17 mouse cellular contexts compared by ENCODE assay signal in genomic region chr13:58968168-58968567, GRCm38 (mm10).
A peak's percentile ranks its signal among the peaks of the same experiment; 100 is the strongest.
DNase-seq lines count a peak whose midpoint lies in the region; ATAC-seq lines count a peak whose summit lies in the region.
"Had no signal": no experiment of that assay in that cellular context is flagged by ENCODE, and none has a peak within 500 bp of the region (broad histone marks: within the 10 kb centered on the region; RNA-seq: fewer than 3 reads in every experiment).

No protein-coding gene starts in this region.

- H3K36me3 ChIP-seq in heart, embryonic 15.5 days, result no peaks in the 10 kb centered on the region
- H3K36me3 ChIP-seq in heart, embryonic 11.5 days (ENCODE audit: control insufficient read depth, insufficient read depth, low read length), result no peaks in the 10 kb centered on the region
- H3K36me3 ChIP-seq: embryonic facial prominence, embryonic 13.5 days; hindbrain, embryonic 10.5 days; neural tube, embryonic 13.5 days had no signal

- no peak overlapping the region for H3K4me2 ChIP-seq in heart, embryonic 15.5 days
- no peak overlapping the region for H3K4me2 ChIP-seq in heart, embryonic 11.5 days
- H3K4me2 ChIP-seq: embryonic facial prominence, embryonic 13.5 days; neural tube, embryonic 13.5 days had no signal

- ATAC-seq in heart, embryonic 15.5 days (replicated peaks; ENCODE audit: insufficient number of reproducible peaks, insufficient read depth, low FRiP score, low read depth), result 0 out of 2 replicates have a peak, but pooled peaks have one; percentile 47
- no peak for ATAC-seq in heart, embryonic 11.5 days (replicated peaks; ENCODE audit: insufficient number of reproducible peaks, low FRiP score, low TSS enrichment)
- ATAC-seq: intestine, postnatal 0 days had no signal

- no peaks in the 10 kb centered on the region for H3K9me3 ChIP-seq in heart, embryonic 15.5 days (replicated peaks)
- no peaks in the 10 kb centered on the region for H3K9me3 ChIP-seq in heart, embryonic 11.5 days (replicated peaks; ENCODE audit: control insufficient read depth, low read length)
- H3K9me3 ChIP-seq: embryonic facial prominence, embryonic 13.5 days; hindbrain, embryonic 10.5 days; neural tube, embryonic 13.5 days had no signal

- peak; percentile 44 for DNase-seq in retina, postnatal 1 day
- no peak for DNase-seq in retina, embryonic 14.5 days (ENCODE audit: low spot score)
- DNase-seq in cerebellum, adult 9-11 months, result peak; percentile 90
- no peak for DNase-seq in gastrocnemius, postnatal 4 days (ENCODE audit: low spot score in 2 of 2)
- no peak for DNase-seq in layer of hippocampus, adult 11-12 months (ENCODE audit: low spot score)
- DNase-seq: adrenal gland, postnatal 14 days; gastrocnemius, postnatal 14 days; kidney, postnatal 36 days; lung, adult 2 months; thymus, adult 18-20 months had no signal

- H3K27ac ChIP-seq in heart, embryonic 15.5 days, result no peak overlapping the region
- H3K27ac ChIP-seq in heart, embryonic 11.5 days (ENCODE audit: low read depth, low read length), result no peak overlapping the region
- H3K27ac ChIP-seq: embryonic facial prominence, embryonic 13.5 days; hindbrain, embryonic 10.5 days; macrophage; neural tube, embryonic 13.5 days had no signal

- 32% methylated on average over 5 of the region's 5 CpGs for WGBS in heart, embryonic 15.5 days
- WGBS in heart, embryonic 11.5 days (ENCODE audit: insufficient replicate concordance), result 30% methylated on average over 5 of the region's 5 CpGs

- H3K4me3 ChIP-seq in heart, embryonic 15.5 days, result no peak overlapping the region
- no peak overlapping the region for H3K4me3 ChIP-seq in heart, embryonic 11.5 days (ENCODE audit: low read depth, low read length)
- H3K4me3 ChIP-seq: embryonic facial prominence, embryonic 13.5 days; hindbrain, embryonic 10.5 days; neural tube, embryonic 13.5 days had no signal

- H3K9ac ChIP-seq in heart, embryonic 15.5 days, result no peak overlapping the region
- H3K9ac ChIP-seq in heart, embryonic 11.5 days (ENCODE audit: low read depth, low read length), result no peak overlapping the region
- H3K9ac ChIP-seq: embryonic facial prominence, embryonic 13.5 days; neural tube, embryonic 13.5 days had no signal

- peaks cover 4% of the 10 kb centered on the region for H3K4me1 ChIP-seq in heart, embryonic 15.5 days (replicated peaks)
- no peaks in the 10 kb centered on the region for H3K4me1 ChIP-seq in heart, embryonic 11.5 days (ENCODE audit: control insufficient read depth, insufficient read depth, low read length)

- H3K27me3 ChIP-seq in heart, embryonic 15.5 days, result no peaks in the 10 kb centered on the region
- H3K27me3 ChIP-seq in heart, embryonic 11.5 days (ENCODE audit: control insufficient read depth, insufficient read depth, low read length), result no peaks in the 10 kb centered on the region
- H3K27me3 ChIP-seq: embryonic facial prominence, embryonic 13.5 days; neural tube, embryonic 13.5 days had no signal

Comparison
In these comparisons a context has a peak if more than half of its experiments do, and no peak if none do; other contexts are left out.
1. DNase-seq: peak in retina, postnatal 1 day (single experiment) and cerebellum, adult 9-11 months (single experiment); none in retina, embryonic 14.5 days (single experiment), gastrocnemius, postnatal 4 days (0 of 2) and layer of hippocampus, adult 11-12 months (single experiment).